Mouse (Mus musculus) inflammation-experienced regulatory T-cells (primary cell): Measurements from ENCODE around the gene Gab2. TPM values are rescaled to one million over a fixed set of nuclear protein-coding genes. Genes with fewer than 3 reads are reported as not detected.

ENCODE experiments used
- polyA plus RNA-seq, 2 experiments: library from polyadenylated mRNA; unstranded; fragments of 100-300 nt; shearing (Covaris generic); gene quantifications; one replicate each; pipeline ENCODE4 v1.2.1; 2017

The Gab2 gene
- polyA plus RNA-seq = under 1 TPM in 1 of 2 experiments, not detected in 1; 0.14 TPM

GRCm38 (mm10) chr7:97081242-97081958 is at the start of gene Gab2:
Gab2 (plus strand) TSS chr7:97081586.

GRCm38 (mm10) chr7:97331726-97332666 is 250.6 kb downstream of the Gab2 start, which contains the start of the genes Usp35 and Kctd21:
Usp35 (minus strand) TSS chr7:97332020.
Kctd21 (plus strand) TSS chr7:97332327.

Other genes starting within 250 kb of the Gab2 start
- gene Nars2, start 130.1 kb upstream of the Gab2 start, polyA plus RNA-seq = 10 to 100 TPM; 19.5 to 39.0 TPM